Mouse (Mus musculus) kidney, adult 8-10 months (tissue): ENCODE measurements around the gene Rhbdl2.

ENCODE experiments used
- DNase-seq, 2 experiments: peaks; one replicate each; pipeline ENCODE4 v3.0.0; 2022

Rhbdl2 gene

DNA sequence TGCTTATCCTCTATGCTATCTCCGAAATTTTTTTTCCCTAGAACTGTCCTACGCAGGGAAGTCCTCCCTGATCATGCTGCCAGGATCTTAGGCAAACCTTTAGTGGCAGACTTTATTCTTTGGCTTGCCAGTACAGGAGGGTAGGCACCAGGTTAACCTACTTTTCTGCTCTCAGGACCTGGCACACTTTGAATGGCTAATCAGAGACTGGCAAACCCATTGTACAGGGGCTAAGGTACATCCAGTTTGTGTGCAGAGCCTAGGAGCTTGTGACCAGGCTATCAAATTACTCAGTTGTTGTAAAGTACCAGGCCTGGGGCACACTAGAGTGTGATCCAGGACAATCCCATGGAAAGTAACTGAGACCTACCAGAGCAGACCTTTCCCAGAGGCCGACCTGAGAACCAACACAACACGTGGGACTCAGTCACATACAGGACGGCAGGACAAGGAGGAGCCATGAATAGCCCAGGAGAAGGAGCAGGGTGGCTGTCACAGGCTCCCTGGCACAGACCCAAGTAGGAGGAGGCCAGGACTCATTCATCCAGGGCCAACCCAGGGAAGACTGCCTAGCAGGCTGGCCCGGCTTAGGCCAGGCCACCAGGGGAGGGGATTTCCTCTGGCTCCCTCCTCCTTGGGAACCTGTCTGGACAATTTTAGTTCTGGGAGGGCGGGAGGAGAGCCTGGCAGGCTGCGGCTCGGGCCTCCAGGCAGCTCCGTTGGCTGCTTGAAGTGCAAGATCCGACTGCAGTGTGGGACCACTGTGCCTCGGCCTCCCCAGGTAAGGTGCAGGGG, at the start of gene Rhbdl2:
Gene Rhbdl2 (plus strand): TSS at position 684 of the 795 bp plus-strand sequence.
- DNase-seq: peak; percentile 79 to 83

DNA sequence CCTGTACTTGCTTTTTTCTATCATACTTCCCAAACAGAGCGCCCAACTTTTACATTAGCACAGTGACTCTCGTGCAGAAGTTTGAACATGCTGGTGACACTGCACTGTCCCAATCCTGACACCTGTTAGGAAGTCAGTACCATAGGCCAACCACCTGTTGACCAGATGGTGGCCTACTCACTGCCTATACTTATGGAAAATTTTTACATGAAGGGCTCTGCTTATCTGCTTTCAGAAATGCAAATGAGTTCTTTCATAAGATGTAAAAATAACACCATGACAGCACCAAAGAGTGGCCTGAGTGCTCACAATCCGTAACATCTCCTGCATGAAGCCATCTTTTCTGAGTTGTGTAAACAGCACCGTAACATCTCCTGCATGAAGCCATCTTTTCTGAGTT, 49.0 kb upstream of the Rhbdl2 start:
- no peak for DNase-seq

DNA sequence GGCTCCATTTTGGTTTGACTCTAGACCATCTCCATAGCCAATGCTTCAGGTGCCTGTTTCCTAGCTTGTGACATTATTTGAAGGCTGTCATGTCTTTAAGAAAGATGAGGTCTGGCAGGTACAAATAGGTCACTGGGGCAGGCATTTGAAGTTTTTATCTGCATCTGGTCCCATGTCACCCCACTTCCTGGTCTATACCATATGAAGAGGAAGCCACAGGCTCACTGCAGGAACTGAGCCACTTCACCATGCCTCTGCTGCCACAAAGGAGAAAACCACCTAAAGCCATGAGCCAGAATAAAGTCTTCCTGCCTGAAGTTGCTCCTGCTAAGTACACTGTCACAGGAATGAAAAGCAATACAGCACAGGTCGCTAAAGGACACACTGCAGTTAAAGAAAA, 44.8 kb upstream of the Rhbdl2 start:
- DNase-seq: no peak

DNA sequence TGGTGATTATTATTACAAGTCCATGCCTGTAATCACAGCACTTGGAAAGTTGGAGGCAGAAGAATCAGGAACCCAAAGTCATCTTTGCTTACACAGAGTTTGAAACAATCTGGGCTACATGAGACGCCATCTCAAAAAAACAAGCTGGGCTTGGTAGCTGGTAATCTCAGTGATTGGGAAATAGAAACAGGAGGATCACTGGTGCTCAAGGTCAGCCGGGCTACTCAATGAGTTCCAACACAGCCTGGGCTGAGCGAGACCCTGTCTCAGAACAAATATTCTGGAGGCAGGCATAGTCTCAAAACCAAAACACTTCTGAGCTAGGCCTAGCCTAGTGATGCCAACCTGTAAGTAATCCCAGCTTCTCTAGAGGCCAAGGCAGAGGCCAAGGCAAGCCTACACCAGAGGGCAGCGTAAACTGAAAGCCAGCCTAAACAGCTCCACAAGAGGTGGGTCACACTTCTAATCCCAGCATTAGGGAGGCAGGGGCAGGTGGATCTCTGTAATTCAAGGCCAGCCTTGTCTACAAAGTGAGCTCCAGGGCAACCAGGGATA, 42.4 kb upstream of the Rhbdl2 start:
- no peak for DNase-seq

DNA sequence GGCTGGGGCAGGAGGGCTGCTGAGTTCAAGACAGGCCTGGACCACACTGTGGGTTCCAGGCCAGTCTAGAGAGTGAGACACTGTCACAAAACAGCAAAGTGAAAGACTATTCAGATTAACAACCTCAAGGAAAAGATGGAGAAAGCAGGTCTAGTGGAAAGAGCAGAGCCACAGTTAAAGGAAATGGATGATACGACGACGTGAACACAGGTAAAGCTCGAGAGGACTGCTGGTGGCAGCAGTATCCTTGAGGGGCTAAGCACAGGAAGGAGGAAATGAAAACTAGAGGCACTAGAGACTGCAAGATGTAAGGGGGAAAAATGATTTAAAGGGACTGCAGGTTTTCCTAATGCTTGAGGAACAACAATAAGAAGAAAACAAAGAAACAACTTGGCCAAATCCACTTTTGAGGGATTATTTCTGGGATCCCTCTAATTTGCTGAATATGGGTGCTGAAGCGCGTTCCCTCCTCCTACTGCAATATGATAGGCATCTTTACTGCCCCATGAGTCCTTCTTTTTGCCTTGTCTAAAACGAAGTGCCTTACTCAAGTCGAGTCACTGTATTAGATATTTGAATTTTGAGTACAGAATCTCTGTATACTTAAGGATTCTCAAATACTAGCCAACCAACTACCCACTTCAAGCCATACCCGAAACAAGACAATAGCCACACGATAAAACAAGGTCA, 38.8 kb upstream of the Rhbdl2 start:
- DNase-seq: no peak

DNA sequence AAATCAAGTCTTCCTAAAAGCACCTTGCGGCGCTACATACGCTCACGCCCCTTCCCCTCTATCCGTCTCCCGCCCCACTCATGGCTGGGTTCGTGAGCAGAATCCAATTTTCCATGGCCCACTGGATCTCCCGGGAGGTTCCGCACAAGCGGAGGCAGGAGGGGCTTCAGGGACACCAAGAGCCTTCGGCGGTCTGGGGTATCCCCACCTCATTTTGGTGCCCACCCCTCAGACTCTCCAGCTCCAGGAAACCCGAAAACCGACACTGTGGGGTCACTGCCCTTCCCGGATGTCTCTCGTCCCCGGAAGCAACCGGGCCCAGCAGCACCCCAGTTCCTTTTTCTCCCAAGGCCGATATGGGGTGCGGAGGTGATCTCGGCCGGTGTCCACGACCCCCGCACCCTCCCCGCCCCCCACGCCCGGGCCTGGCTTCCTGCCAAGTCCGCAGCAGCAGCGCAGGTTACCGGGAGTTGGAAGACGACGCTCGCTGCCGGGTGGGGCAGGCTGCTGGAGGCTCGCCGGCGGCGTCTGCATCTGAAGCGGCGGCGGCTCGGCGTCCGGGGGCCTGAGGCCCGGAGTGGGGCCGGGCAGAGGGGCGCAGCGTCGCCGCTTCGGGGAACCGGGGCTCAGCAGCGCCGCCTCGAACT, 38.1 kb upstream of the Rhbdl2 start:
- DNase-seq: peak; percentile 15 to 17

DNA sequence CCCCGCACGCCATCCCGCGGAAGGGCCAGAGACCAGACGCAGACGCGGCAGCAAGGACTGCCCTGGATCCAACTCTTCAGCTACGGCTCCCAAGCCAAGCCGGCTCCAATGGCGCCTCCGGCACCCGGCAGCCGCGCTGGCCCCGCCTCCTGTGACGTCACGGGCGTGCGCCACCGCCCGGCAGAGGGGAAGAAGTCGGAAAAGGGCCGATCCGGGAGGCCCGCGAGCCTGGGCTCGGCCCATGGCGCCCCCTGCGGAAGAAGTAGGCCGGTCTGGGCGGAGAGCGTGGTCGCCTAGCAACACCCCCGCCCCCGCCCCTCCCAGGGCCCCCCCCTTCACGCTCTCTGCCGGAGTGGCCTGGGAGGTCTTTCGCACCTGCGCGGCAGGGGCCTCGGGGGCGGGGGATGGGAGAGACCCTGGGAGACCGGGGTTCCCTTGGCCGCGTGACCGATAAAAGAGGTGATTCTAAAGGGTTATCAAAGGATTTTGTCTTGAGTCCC, 37.5 kb upstream of the Rhbdl2 start, which contains the start of gene Akirin1:
Gene Akirin1 (minus strand): TSS at position 194 of the 500 bp plus-strand sequence.
- DNase-seq: peak; percentile 95 to 97

DNA sequence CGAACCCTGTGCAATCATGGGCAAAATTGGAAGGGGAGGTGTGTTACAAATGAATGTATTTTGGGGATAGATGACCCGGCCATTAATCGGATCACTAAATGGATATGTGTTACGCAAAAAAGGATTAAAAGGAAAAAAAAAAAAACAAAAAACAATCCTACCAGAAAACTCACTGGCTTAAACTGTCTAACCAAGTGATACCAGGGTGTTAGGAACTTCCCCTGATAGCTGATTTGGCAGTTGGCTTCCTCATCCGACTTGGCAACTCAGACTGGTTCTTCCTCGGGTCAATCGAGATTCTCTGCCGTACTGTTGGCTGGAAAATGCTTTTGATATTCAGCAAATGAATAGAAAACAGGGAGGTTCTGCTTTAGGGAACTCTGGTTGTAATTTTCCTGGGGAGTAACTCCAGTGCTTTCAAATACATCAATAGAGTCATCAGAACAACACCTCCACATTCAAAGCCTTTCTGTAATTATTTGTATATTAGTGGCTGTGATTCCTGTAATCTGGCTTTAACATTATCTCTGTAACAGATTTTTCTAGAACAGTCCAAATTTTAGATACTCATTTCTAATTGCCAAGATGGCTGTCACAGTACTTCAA, 36.9 kb upstream of the Rhbdl2 start:
- peak; percentile 47 to 49 for DNase-seq

DNA sequence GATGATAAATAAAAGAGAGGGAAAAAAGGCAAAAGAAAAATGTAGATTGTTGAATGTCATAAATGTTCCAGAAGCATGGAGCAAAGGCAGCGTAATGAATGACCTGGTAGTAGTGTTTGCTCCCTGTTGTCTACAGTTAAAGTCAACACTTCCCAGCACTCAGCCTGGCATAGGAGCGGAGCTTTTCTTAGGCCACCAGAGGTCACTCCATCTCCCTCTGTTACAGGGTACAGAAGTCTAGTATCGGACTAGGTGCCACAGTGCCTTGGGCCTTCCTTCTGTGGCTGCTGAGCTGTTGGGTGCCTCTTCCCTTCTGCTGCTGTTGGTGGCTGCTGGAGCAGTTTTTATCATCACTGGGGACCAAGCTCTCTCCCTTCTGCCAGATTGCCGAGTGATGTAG, 29.4 kb upstream of the Rhbdl2 start:
- peak; percentile 31 to 35 for DNase-seq

DNA sequence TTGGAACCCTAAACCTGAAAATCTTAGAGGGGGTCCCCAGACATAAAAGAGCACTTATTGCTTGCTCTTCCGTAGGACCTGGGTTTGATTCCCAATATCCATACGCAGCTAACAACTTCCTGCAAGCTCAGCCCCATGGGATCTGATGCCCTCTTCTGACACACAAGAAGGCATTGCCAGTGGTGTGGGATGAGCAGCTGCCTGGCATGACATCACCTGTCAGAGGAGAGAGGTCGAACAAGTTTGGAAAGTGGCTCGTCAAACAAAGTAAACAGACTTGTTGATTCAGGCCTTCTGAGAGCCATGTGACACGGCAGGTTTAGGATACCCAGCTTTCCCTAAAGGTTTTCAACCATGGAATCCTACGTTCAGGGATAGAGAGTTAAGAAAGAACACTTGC, 22.6 kb upstream of the Rhbdl2 start:
- no peak for DNase-seq

DNA sequence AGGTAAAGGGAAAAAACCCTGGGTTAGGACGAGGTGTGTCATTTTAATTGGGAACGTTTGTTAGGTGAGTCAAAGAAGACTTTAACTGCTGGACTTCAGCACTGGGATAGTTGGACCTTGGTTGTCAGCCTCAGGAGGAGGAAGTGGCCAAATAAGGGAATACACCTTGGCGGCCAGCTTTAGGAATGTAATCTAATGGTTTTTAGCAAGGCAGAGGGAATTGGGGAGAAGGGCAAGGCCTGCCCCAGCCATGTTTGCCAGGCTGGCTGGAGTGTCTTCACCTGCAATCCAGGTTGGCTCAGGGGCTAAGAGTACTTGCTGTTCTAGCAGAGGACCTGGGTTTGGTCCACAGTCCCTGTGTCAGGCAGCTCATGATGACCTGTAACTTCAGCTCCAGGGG, 19.9 kb upstream of the Rhbdl2 start:
- DNase-seq: no peak

DNA sequence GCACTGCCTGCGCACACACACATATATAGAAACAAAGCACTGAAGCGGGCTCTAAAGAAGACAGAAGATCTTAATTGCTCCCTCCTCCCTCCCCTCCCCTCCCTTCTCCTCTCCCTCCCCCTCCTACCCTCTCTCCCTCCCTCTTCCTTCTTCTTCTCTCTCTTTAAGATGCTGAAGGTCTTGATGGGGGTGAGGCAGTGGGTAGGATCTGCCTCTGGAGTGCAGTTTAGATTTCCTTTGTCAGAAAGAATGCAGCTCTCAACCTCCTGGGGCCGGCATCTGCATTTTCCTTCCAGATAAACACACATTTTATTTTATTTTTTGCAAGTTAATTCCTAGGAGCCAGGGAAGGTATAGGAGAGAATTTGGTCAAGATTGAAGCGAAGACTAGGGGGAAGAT, 19.4 kb upstream of the Rhbdl2 start:
- no peak for DNase-seq

DNA sequence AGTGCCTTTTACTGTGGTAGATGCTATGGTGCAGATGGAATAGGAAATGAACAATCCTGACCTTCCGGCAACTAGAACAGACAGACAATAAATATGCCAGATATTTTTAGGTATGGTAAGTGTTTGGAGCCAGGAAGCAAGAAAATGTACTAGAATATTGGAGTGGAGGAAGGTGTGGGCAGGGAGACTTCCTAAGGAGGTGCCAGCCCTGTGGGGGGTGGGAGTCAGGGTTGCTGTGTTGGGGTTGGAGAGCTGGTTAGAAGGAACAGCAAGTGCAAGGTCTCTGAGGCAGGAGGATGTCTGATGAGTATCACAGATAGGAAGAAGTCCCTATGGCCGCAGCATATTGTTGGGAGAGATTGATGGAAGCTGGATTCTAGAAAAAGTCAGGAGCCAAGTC, 5.0 kb downstream of the Rhbdl2 start:
- DNase-seq: no peak

DNA sequence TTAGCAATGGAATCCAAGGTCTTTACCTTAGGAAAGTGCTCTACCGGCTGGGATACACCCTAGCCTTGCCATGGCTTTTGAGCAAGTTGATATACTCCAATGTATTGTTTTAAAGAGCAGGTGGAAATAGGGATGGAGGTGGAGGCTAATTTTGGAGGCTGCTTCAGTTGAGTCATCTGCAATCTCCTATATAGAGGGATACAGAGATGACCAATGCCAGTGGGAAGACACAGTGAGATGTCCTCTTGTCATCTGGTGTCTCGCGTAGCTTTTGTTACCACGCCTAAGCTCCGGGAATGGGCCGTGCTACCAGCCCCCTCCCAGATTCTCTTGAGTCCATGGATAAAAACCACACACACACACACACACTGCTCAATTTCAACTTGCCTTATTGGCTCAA, 5.5 kb downstream of the Rhbdl2 start:
- DNase-seq: no peak

DNA sequence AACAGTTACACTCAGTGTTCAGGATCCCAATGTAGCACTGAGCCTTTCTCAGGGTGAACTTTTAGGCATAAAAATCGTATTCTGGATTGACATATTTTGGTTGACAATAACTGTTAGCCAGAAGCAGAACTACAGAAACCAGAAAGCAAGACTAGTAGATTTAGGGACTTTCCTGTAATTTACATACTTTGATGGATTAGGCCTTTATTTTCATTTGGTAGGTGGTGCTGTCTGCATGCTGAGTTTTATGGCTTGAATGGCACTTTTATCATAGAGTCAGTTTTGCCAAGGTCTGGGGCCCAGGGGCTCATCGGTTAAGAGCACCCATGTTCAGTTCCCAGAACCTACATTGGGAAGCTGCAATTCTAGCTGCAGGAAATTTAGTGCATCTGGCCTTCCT, 7.4 kb downstream of the Rhbdl2 start:
- no peak for DNase-seq

DNA sequence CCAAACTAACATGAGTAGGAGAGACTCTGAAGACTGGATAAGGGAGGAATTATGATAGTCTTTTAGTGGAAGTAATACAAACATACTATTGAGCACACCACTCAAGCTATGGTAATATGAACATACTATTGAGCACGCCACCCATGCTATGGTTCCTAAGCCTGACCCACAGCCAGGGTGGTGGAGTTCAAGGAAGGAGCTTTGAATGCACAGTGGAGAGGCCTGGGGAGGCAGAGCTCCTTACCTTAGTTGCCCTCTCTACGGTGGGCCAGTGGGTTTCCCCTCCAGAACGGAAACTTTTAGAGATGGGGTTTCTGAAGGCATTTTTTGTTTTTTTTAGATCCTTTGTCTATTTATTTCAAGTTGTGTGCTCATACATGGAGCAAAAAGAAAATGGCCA, 9.7 kb downstream of the Rhbdl2 start:
- no peak for DNase-seq

DNA sequence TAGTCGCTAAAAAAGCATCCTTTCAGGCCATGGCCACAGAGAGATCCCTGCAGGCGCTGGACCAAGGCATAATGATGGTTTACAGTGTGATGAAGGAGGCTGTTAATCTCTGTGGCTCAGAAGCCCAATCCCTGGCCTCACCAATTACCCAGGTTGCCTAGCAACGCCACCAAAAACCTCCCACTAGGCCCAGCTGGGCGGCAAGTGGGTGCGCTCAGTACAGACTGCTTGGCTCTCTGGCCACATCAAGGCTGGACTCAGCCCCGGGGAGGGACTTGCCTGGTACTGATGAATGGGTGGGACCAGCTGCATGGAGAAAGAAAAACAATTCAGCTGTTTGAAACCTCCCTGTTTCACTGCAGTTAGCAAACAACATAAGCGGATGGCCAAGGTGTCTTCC, 10.2 kb downstream of the Rhbdl2 start:
- no peak for DNase-seq

DNA sequence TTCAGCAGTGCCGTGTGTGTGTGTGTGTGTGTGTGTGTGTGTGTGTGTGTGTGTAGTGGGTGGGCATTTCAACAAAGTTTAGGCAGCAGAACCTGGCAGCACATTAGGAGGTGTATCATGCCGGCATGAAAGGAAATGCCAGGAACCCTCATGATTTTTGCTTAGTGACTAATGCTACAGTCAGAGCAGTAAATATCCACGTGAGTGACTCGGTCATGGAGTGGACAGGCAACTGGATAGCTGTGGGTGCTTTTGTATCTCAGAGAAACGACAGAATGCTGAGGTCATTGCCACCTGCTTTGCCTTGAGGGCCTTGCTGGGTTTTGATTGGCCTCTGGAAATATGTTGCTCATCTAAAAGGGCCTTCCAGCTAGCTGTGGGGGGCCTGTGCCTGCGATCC, 16.0 kb downstream of the Rhbdl2 start:
- DNase-seq: no peak

DNA sequence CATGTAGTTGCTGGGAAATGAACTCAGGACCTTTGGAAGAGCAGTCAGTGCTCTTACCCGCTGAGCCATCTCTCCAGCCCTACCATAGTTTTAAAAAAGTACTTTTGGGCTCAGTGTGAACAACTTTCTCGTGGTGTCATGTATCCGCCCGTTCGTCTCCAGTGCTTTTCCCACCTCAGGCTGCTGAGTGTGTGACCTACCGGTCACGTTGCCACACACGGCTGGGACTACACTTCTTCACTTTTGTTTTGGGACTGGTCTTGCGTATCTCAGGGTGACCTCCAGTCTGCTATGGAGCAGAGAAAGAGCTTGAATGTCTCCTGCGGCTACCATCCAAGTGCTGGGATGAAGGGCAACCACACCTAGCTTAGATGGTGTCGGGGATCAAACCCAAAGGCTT, 20.6 kb downstream of the Rhbdl2 start:
- DNase-seq: no peak

DNA sequence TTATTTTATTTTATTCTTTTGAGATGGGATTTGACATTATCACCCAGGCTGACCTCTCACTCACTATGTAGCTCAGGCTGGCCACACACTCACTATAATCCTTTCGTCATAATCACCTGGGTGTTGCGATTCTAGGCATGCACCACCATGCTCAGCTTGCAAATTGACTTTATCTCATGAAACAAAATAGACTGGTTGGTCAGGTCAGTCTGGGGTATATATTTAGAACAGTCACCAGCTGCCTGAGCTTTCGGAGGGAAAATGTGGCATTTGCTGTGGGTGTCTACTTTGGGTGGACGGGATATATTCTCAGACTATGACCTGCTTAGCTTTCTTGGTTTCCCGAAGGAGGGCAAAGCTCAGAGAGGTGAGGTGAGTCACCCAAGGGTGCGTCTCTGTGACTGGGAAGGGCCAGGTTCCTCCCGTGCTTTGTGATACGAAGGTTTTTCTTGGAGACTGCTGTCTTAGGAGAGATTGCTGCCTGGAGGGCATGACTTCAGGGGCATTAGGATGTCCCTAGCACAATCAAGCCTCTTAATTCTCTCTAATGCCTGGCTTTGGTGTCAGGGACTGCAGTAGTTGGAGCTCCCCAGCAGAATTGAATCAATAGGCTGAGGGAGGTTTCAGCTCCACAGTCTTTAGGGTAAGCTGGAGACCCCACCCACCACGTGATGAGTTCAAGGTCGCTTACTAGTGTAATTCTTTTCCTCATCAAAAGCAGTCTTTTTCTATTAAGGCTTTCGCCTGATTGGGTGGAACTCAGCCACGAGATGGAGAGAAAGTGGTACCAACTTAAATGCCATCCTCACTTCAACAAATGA, 23.0 kb downstream of the Rhbdl2 start:
- DNase-seq: no peak

DNA sequence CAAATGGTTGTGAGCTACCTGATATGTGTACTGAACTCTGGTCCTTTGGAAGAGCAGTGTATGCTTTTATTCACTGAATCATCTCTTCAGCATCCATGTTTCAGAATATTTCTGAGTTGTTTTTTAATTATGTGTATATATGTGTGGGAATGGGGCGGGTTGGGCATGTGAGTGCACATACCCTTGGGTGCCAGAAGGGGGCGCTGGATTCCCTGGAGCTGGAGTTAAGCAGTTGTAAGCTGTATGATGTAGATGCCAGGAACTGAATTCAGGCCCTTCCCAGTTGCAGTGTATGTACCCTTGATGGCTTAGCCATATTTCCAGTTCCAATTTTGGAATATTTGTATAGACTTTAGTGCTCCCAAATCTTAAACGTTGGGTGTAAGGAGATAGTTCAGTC, 24.9 kb downstream of the Rhbdl2 start:
- no peak for DNase-seq

DNA sequence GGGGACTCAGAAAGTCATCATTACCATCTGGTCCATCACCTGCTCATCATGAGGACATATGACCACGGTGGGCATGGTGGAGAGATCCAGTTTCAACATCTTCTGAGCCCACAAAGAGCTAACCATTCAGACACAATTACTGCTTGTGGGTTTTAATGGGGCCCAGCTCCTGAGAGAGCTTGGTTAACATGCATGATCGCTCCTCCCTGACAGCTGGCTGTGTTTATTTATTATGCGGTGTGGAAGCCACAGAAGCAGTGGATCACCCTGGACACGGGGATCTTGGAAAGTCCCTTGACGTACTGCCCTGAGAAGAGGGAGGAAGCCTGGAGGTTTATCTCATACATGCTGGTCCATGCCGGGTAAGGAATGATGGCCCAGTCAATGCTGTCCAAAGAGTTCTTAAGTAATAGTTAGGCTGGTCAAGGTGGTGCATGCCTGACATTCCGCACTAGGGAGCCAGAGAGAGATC, 26.4 kb downstream of the Rhbdl2 start:
- DNase-seq: no peak
